Mouse (Mus musculus) splenic B cell, adult 2 months (primary cell): ENCODE measurements around the gene Slc25a45.
"Not testable (repeated sequence)": the region's sequence is repeated elsewhere in the genome, so short reads cannot be mapped to it uniquely, and the experiment has no call there.

Experiments
- DNase-seq: peaks from one replicate; pipeline ENCODE4 v3.0.0-alpha.2; 2011; ENCODE audit warnings: low read depth, low spot score
- H3K27me3 ChIP-seq: 2 replicates; pipeline ENCODE4 v1.6.1; 2012; ENCODE audit warnings: mild to moderate bottlenecking, low read length, moderate library complexity, mixed read lengths; ENCODE audit not compliant: control insufficient read depth, poor library complexity, insufficient read depth, severe bottlenecking
- H3K36me3 ChIP-seq: 2 replicates; pipeline ENCODE4 v1.6.1; 2012; ENCODE audit warnings: mild to moderate bottlenecking, low read length, moderate library complexity, mixed read lengths; ENCODE audit not compliant: control insufficient read depth, poor library complexity, insufficient read depth, severe bottlenecking

The Slc25a45 gene

GRCm38 (mm10) chr19:5882079-5882478 lies 4.5 kb downstream of the Slc25a45 start:
- not testable (repeated sequence) for H3K36me3 ChIP-seq, DNase-seq, H3K27me3 ChIP-seq

GRCm38 (mm10) chr19:5883935-5884334 lies 6.3 kb downstream of the Slc25a45 start:
- H3K27me3 ChIP-seq, result no peaks in the 10 kb centered on the region
- H3K36me3 ChIP-seq, result no peaks in the 10 kb centered on the region
- DNase-seq, result no peak

- H3K27me3 ChIP-seq, result no peaks in the 10 kb centered on the region
- DNase-seq, result peak; percentile 47
- no peaks in the 10 kb centered on the region for H3K36me3 ChIP-seq
Observed at GRCm38 (mm10) chr19:5885838-5886237, 8.2 kb downstream of the Slc25a45 start.

GRCm38 (mm10) chr19:5887234-5887815 lies 9.7 kb downstream of the Slc25a45 start:
- H3K27me3 ChIP-seq, result no peaks in the 10 kb centered on the region
- H3K36me3 ChIP-seq, result no peaks in the 10 kb centered on the region
- DNase-seq, result no peak

- no peak for DNase-seq
- no peaks in the 10 kb centered on the region for H3K27me3 ChIP-seq
Observed at GRCm38 (mm10) chr19:5889211-5889610, 11.6 kb downstream of the Slc25a45 start.

GRCm38 (mm10) chr19:5891521-5892258 lies 14.1 kb downstream of the Slc25a45 start:
- peaks cover 2% of the 10 kb centered on the region; the same call in 1 of the 2 replicates for H3K36me3 ChIP-seq
- no peaks in the 10 kb centered on the region for H3K27me3 ChIP-seq
- no peak for DNase-seq

More at GRCm38 (mm10) chr19:5889211-5889610, 11.6 kb downstream of the Slc25a45 start:
- H3K36me3 ChIP-seq, result no peaks in the 10 kb centered on the region

- no peak for DNase-seq
- Histone ChIP-seq H3K36me3 (peaks cover 2% of the 10 kb centered on the region; the same call in 1 of the 2 replicates), H3K27me3 (no peaks in the 10 kb centered on the region)
Observed at GRCm38 (mm10) chr19:5892262-5892661, 14.7 kb downstream of the Slc25a45 start.

GRCm38 (mm10) chr19:5892735-5893134 lies 15.1 kb downstream of the Slc25a45 start:
- Histone ChIP-seq H3K36me3 (peaks cover 2% of the 10 kb centered on the region; the same call in 1 of the 2 replicates), H3K27me3 (no peaks in the 10 kb centered on the region)
- DNase-seq, result no peak

- no peaks in the 10 kb centered on the region for H3K27me3 ChIP-seq
- no peak for DNase-seq
- H3K36me3 ChIP-seq, result peaks cover 5% of the 10 kb centered on the region
Observed at GRCm38 (mm10) chr19:5893282-5894001, 15.8 kb downstream of the Slc25a45 start.

- Histone ChIP-seq H3K27me3 (no peaks in the 10 kb centered on the region), H3K36me3 (peaks cover 6% of the 10 kb centered on the region)
- peak; percentile 92 for DNase-seq
Observed at GRCm38 (mm10) chr19:5894002-5894678, 16.5 kb downstream of the Slc25a45 start, which contains the start of gene Tigd3. Gene Tigd3 (minus strand): TSS chr19:5894149.

- no peak for DNase-seq
- no peaks in the 10 kb centered on the region for H3K27me3 ChIP-seq
- H3K36me3 ChIP-seq, result peaks cover 14% of the 10 kb centered on the region
Observed at GRCm38 (mm10) chr19:5907275-5907674, 29.7 kb downstream of the Slc25a45 start.

GRCm38 (mm10) chr19:5910221-5910620 lies 32.6 kb downstream of the Slc25a45 start:
- Histone ChIP-seq H3K27me3 (no peaks in the 10 kb centered on the region), H3K36me3 (no peaks in the 10 kb centered on the region; the same call in 1 of the 2 replicates)
- no peak for DNase-seq

GRCm38 (mm10) chr19:5911430-5912102 lies 34.0 kb downstream of the Slc25a45 start:
- Histone ChIP-seq H3K27me3 (no peaks in the 10 kb centered on the region), H3K36me3 (no peaks in the 10 kb centered on the region)
- no peak for DNase-seq
